Mouse (Mus musculus) neural tube, embryonic 10.5 days (tissue): ENCODE results near the gene Fpgs.

Experiments
- DNase-seq: peaks from one replicate; pipeline ENCODE4 v3.0.0-alpha.2; 2017; ENCODE audit warnings: low spot score; ENCODE audit errors: extremely low spot score

Fpgs gene

GRCm38 (mm10) chr2:32640550-32641051 lies 63.3 kb downstream of the Fpgs start:
- no peak for DNase-seq

- no peak for DNase-seq
These were observed 64.3 kb downstream of the Fpgs start for GRCm38 (mm10) chr2:32639632-32640031.

- DNase-seq: no peak
These were observed 66.1 kb downstream of the Fpgs start for GRCm38 (mm10) chr2:32637778-32638281.

DNA sequence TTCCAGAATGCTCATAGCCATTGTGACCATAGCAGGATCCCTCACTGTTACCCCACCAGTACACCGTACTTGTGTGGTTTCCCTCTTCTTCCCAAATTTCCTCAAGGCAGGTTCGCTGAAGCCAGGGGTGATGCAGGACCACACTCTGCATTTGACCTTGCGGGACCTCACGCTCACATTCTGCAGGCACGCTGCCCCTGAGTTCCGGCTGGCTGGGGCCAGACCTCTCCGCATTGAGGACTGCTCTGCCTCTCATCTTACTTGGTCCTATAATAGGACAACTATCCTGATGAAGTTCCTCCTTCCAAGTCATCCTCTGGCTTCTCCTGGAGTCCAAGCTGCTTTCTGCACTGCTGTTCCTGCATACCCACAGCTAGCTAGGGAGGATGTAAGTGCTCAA lies 67.3 kb downstream of the Fpgs start:
- no peak for DNase-seq

GRCm38 (mm10) chr2:32634277-32635105 lies 69.5 kb downstream of the Fpgs start:
- no peak for DNase-seq

GRCm38 (mm10) chr2:32633660-32634059 lies 70.3 kb downstream of the Fpgs start:
- DNase-seq: no peak
